14 mouse cellular contexts compared by ENCODE assay signal in genomic region chr4:4708261-4708660, GRCm38 (mm10).
A peak's percentile ranks its signal among the peaks of the same experiment; 100 is the strongest.
DNase-seq lines count a peak whose midpoint lies in the region; ATAC-seq and TF ChIP-seq lines count a peak whose summit lies in the region.
"Had no signal": no experiment of that assay in that cellular context is flagged by ENCODE, and none has a peak within 500 bp of the region (broad histone marks: within the 10 kb centered on the region; RNA-seq: fewer than 3 reads in every experiment).

No protein-coding gene starts in this region.

- H3K4me2 ChIP-seq in embryonic facial prominence, embryonic 14.5 days (ENCODE audit: low read depth, low read length): no peak overlapping the region
- H3K4me2 ChIP-seq in lung, embryonic 14.5 days: no peak overlapping the region
- H3K4me2 ChIP-seq: embryonic facial prominence, embryonic 12.5 days; hindbrain, embryonic 15.5 days; limb, embryonic 15.5 days had no signal

- no peaks in the 10 kb centered on the region for H3K36me3 ChIP-seq in embryonic facial prominence, embryonic 14.5 days (ENCODE audit: control insufficient read depth, insufficient read depth, low read length)
- H3K36me3 ChIP-seq in embryonic facial prominence, embryonic 10.5 days (replicated peaks): no peaks in the 10 kb centered on the region
- H3K36me3 ChIP-seq in lung, embryonic 14.5 days (ENCODE audit: insufficient read depth): no peaks in the 10 kb centered on the region
- H3K36me3 ChIP-seq: embryonic facial prominence, embryonic 12.5 days; G1E; hindbrain, embryonic 15.5 days; limb, embryonic 15.5 days had no signal

- no peak for ATAC-seq in embryonic facial prominence, embryonic 14.5 days (ENCODE audit: low read depth)
- ATAC-seq in lung, embryonic 14.5 days (ENCODE audit: insufficient read depth): no peak

- no peak overlapping the region for H3K4me3 ChIP-seq in embryonic facial prominence, embryonic 14.5 days (ENCODE audit: low read depth, low read length)
- H3K4me3 ChIP-seq in embryonic facial prominence, embryonic 10.5 days: no peak overlapping the region
- no peak overlapping the region for H3K4me3 ChIP-seq in lung, embryonic 14.5 days (ENCODE audit: low read depth, low read length)
- H3K4me3 ChIP-seq: embryonic facial prominence, embryonic 12.5 days; hindbrain, embryonic 15.5 days; limb, embryonic 15.5 days had no signal

- no peaks in the 10 kb centered on the region for H3K4me1 ChIP-seq in embryonic facial prominence, embryonic 14.5 days (ENCODE audit: control insufficient read depth, insufficient read depth, low read length)
- H3K4me1 ChIP-seq in embryonic facial prominence, embryonic 10.5 days: no peaks in the 10 kb centered on the region
- no peaks in the 10 kb centered on the region for H3K4me1 ChIP-seq in lung, embryonic 14.5 days (ENCODE audit: insufficient read depth)
- H3K4me1 ChIP-seq: embryonic facial prominence, embryonic 12.5 days; hindbrain, embryonic 15.5 days had no signal

- no peaks in the 10 kb centered on the region for H3K9me3 ChIP-seq in embryonic facial prominence, embryonic 14.5 days (ENCODE audit: control insufficient read depth, low read length)
- no peaks in the 10 kb centered on the region for H3K9me3 ChIP-seq in embryonic facial prominence, embryonic 10.5 days
- no peaks in the 10 kb centered on the region for H3K9me3 ChIP-seq in lung, embryonic 14.5 days (ENCODE audit: low read depth, low read length)
- H3K9me3 ChIP-seq: embryonic facial prominence, embryonic 12.5 days; G1E; hindbrain, embryonic 15.5 days; limb, embryonic 15.5 days had no signal

- no peak overlapping the region for H3K27ac ChIP-seq in embryonic facial prominence, embryonic 14.5 days (replicated peaks; ENCODE audit: low read depth, low read length)
- H3K27ac ChIP-seq in embryonic facial prominence, embryonic 10.5 days (replicated peaks): no peak overlapping the region
- no peak overlapping the region for H3K27ac ChIP-seq in lung, embryonic 14.5 days (ENCODE audit: low read depth)
- H3K27ac ChIP-seq: embryonic facial prominence, embryonic 12.5 days; hindbrain, embryonic 15.5 days; limb, embryonic 15.5 days had no signal

- H3K9ac ChIP-seq in embryonic facial prominence, embryonic 14.5 days (ENCODE audit: low read depth, low read length): no peak overlapping the region
- no peak overlapping the region for H3K9ac ChIP-seq in lung, embryonic 14.5 days
- H3K9ac ChIP-seq: embryonic facial prominence, embryonic 12.5 days; hindbrain, embryonic 15.5 days; limb, embryonic 15.5 days had no signal

- no peak for TF ChIP-seq CTCF in lung, embryonic 14.5 days (IDR thresholded peaks at IDR 0.05; ENCODE audit: low read depth)

- WGBS in embryonic facial prominence, embryonic 14.5 days: 18% methylated on average over 3 of the region's 3 CpGs
- WGBS in embryonic facial prominence, embryonic 10.5 days: 46% methylated on average over 3 of the region's 3 CpGs
- WGBS in lung, embryonic 14.5 days: 3% methylated on average over 3 of the region's 3 CpGs

- peak; percentile 80 for DNase-seq in embryonic facial prominence, embryonic 14.5 days (ENCODE audit: low spot score)
- DNase-seq in embryonic facial prominence, embryonic 10.5 days (ENCODE audit: low spot score): no peak
- DNase-seq in lung, embryonic 14.5 days: peak; percentile 30
- DNase-seq in lung, postnatal 4 days: no peak
- peak; percentile 80 to 83 for DNase-seq in heart, adult 9 months (ENCODE audit: low spot score in 2 of 2)
- peak; percentile 60 for DNase-seq in lung, postnatal 25 days (ENCODE audit: low spot score)
- no peak for DNase-seq in adrenal gland, postnatal 10 days
- DNase-seq in adrenal gland, postnatal 4 days (ENCODE audit: low spot score in 2 of 2): no peak
- DNase-seq: kidney, postnatal 10 days; right cerebral cortex, postnatal 25 days had no signal

- no peaks in the 10 kb centered on the region for H3K27me3 ChIP-seq in embryonic facial prominence, embryonic 14.5 days (replicated peaks; ENCODE audit: control insufficient read depth, insufficient read depth, low read length)
- H3K27me3 ChIP-seq in embryonic facial prominence, embryonic 10.5 days (replicated peaks; ENCODE audit: low read depth, poor library complexity, severe bottlenecking): no peaks in the 10 kb centered on the region
- H3K27me3 ChIP-seq in lung, embryonic 14.5 days (ENCODE audit: insufficient read depth, low read length): no peaks in the 10 kb centered on the region
- H3K27me3 ChIP-seq: embryonic facial prominence, embryonic 12.5 days; hindbrain, embryonic 15.5 days; limb, embryonic 15.5 days had no signal

Comparison
In these comparisons a context has a peak if more than half of its experiments do, and no peak if none do; other contexts are left out.
1. DNase-seq: peak in embryonic facial prominence, embryonic 14.5 days (single experiment), lung, embryonic 14.5 days (single experiment), heart, adult 9 months (2 of 2) and lung, postnatal 25 days (single experiment); none in embryonic facial prominence, embryonic 10.5 days (single experiment), lung, postnatal 4 days (0 of 2), adrenal gland, postnatal 10 days (single experiment) and adrenal gland, postnatal 4 days (0 of 2).